Mouse (Mus musculus) stomach, embryonic 14.5 days (tissue): ENCODE data around the gene Arhgef25. TPM values are rescaled to one million over a fixed set of nuclear protein-coding genes. Genes with fewer than 3 reads are reported as not detected.

Experiments
- ATAC-seq: fragments of 200-750 bp; cut with Nextera tagmentation; 2 replicates; pipeline ENCODE4 v1.8.0; 2017; ENCODE audit warnings: low read depth, moderate TSS enrichment; ENCODE audit not compliant: insufficient number of reproducible peaks, insufficient read depth, low FRiP score
- H3K27ac ChIP-seq: fragments of 300-500 bp; sonication (generic); 2 replicates; pipeline ENCODE4 v1.5.1; 2014; ENCODE audit warnings: mild to moderate bottlenecking, low read length, moderate library complexity, mixed read lengths
- H3K27me3 ChIP-seq: fragments of 300-500 bp; sonication (generic); 2 replicates; pipeline ENCODE4 v1.6.1; 2014; ENCODE audit warnings: low read length, control low read depth, mixed read lengths; ENCODE audit not compliant: control insufficient read depth, insufficient read depth
- H3K36me3 ChIP-seq: fragments of 300-500 bp; sonication (generic); 2 replicates; pipeline ENCODE4 v1.6.1; 2014; ENCODE audit warnings: mild to moderate bottlenecking, control low read depth, low read length, moderate library complexity, mixed read lengths; ENCODE audit not compliant: control insufficient read depth, insufficient read depth
- H3K4me1 ChIP-seq: fragments of 300-500 bp; sonication (generic); 2 replicates; pipeline ENCODE4 v1.6.1; 2014; ENCODE audit warnings: low read length, control low read depth, mixed read lengths; ENCODE audit not compliant: control insufficient read depth, insufficient read depth
- H3K4me2 ChIP-seq: fragments of 300-500 bp; sonication (generic); replicated peaks from 2 replicates; pipeline ENCODE4 v1.6.1; 2014; ENCODE audit warnings: low read depth, low read length, control low read depth
- H3K4me3 ChIP-seq: fragments of 300-500 bp; sonication (generic); 2 replicates; pipeline ENCODE4 v1.5.1; 2014; ENCODE audit warnings: low read depth, low read length, control low read depth
- H3K9ac ChIP-seq: fragments of 300-500 bp; sonication (generic); replicated peaks from 2 replicates; pipeline ENCODE4 v1.6.1; 2014; ENCODE audit warnings: low read depth, mild to moderate bottlenecking, control low read depth, low read length, moderate library complexity, mixed read lengths
- H3K9me3 ChIP-seq: fragments of 300-500 bp; sonication (generic); 2 replicates; pipeline ENCODE4 v1.6.1; 2016; ENCODE audit warnings: low read depth, low read length, control low read depth; ENCODE audit not compliant: control insufficient read depth
- WGBS: fragments of 180-500 bp; shearing (Covaris S2); extraction: QIAGEN DNeasy Blood & Tissue Kit; methylation state at CpG from one replicate; pipeline ENCODE4 v1.1.7; 2014; 5-methylcytosine and 5-hydroxymethylcytosine counted together
- polyA plus RNA-seq: library from polyadenylated mRNA; unstranded; fragments of >200 nt; fragmentation: Nextera tagmentation; extraction: Ambion mirVana; gene quantifications from 2 replicates; pipeline ENCODE4 v1.2.1, GENCODE M21; 2014

Gene Arhgef25
- polyA plus RNA-seq = 64.0 and 71.1 TPM in 2 replicates

DNA sequence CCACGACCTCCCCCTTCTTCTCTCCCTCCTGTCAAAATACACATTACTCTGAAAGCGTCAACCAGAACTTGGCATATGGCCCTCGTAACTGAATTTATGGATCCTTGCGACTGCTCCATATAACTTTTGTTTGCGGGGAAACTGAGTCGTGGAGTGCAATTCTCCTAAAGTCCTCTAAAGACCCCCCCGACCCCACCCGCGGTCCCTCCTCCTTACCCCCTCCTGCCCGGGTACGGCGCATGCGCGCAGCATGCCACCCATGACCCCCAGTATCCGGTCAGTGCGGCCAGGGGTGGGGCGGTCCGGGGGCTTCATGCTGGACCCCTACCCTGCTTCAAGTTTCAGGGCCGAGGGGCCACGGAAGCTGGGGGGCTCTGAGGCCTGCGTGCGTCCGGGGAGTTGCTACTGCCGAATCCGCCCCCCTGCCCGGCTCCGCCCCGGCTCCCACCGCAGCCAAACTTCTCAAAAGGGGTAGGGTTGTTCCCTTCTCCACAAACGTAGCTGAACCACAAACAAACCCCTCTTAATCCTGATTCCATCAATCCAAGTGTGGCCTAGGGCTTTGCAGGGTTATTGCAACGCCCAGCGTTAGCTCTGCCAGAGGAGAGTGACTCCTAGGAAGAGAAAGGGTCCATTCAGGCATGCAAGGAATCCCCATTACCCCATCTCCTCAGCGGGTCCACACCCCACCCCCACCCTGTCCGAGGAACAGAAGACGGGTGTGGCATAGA lies at the start of gene Arhgef25:
Arhgef25 (minus strand) TSS at position 433 of the 731 bp plus-strand sequence.
- Histone ChIP-seq H3K4me2 (peak within 1 kb of the TSS; percentile 93), H3K4me1 (peaks cover 23% of the 10 kb centered on the region; the same call in 1 of the 2 replicates)

DNA sequence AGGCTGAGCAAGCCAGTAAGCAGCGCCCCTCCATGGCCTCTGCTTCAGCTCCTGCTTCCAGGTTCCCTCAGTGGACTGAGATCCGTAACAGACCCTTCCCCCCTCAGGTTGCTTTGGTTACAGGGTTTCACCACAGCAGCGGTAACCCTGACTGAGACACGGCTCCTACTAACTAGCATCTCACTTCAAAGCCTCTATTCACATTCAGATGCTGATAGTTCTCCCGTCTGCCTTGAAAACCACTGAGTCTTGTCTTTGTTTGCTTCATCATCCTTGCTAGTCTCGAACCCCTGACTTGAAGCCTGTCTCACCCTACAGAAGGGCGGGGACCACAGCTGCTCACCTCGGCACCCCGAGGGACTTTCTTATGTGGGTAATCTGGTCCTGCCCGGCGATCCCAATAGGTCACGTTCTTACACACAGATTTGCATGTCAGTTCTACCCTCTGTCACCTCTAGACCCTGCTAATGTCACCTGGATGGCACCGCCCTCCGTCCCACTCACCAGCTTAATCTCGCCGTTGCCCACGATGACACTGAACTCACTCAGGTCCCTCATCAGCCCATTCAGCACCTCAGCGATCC lies 48.5 kb upstream of the Arhgef25 start:
- H3K4me2 ChIP-seq = no peak overlapping the region
- H3K4me1 ChIP-seq = no peaks in the 10 kb centered on the region
- WGBS = 67% methylated on average over 18 of the region's 18 CpGs
- no peaks in the 10 kb centered on the region for H3K36me3 ChIP-seq
- H3K4me3 ChIP-seq = no peak overlapping the region
- H3K27me3 ChIP-seq = no peaks in the 10 kb centered on the region
- ATAC-seq = no peak
- no peak overlapping the region for H3K27ac ChIP-seq
- no peak overlapping the region for H3K9ac ChIP-seq
- H3K9me3 ChIP-seq = no peaks in the 10 kb centered on the region

More for the DNA sequence above, at the start of gene Arhgef25:
- Histone ChIP-seq H3K4me3 (peak within 1 kb of the TSS; percentile 62), H3K27me3 (no peaks in the 10 kb centered on the region), H3K36me3 (no peaks in the 10 kb centered on the region; the same call in 1 of the 2 replicates), H3K9ac (peak within 1 kb of the TSS; percentile 68), H3K9me3 (no peaks in the 10 kb centered on the region), H3K27ac (peak within 1 kb of the TSS; percentile 94)
- ATAC-seq = peak; percentile 42; the same call in 1 of the 2 replicates
- 2% methylated on average over 35 of the region's 35 CpGs for WGBS

DNA sequence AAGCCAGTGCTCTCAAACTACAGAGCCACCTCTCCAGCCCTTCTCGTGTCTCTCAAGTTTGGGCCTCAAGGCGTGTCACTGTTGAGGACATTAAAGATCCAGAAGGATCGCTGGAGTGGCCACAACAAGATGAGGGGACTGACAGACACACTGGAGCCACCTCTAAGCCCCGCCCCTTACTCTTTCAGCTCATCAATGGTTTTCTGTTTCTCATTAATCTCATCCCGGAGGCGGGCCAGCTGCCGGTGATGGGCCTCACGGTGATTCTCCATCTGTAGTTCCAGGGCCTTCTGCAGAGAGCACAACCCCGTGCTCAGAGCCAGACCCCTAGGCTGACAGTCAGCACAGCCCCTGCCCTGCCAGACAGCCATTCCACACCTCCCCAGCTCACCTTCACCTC lies 46.7 kb upstream of the Arhgef25 start:
- H3K36me3 ChIP-seq = no peaks in the 10 kb centered on the region
- H3K27ac ChIP-seq = no peak overlapping the region
- H3K9ac ChIP-seq = no peak overlapping the region
- H3K9me3 ChIP-seq = no peaks in the 10 kb centered on the region
- H3K4me3 ChIP-seq = no peak overlapping the region
- no peaks in the 10 kb centered on the region for H3K4me1 ChIP-seq
- no peak for ATAC-seq
- no peak overlapping the region for H3K4me2 ChIP-seq
- no peaks in the 10 kb centered on the region for H3K27me3 ChIP-seq
- 50% methylated on average over 9 of the region's 9 CpGs for WGBS

DNA sequence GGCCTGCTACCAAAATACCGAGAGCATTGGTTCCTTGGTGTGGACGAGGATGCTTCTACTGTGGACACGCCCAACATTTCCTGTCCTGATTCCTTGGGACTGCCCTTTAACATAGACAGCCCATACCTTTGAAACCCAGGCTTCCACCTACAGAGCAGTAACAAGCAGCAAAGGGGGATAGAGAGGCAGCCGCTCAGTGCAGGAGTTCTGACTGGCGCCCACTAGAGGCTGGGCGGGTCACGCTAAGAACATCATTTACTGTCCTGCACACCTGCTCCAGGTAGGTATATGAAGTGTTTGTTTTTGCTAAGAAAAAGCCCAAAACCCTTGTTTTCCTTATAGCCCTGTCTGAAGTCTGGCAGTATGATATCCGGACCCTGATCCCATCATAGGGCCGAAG lies 43.3 kb upstream of the Arhgef25 start:
- Histone ChIP-seq H3K27ac (no peak overlapping the region), H3K4me3 (no peak overlapping the region), H3K27me3 (no peaks in the 10 kb centered on the region), H3K36me3 (no peaks in the 10 kb centered on the region), H3K4me1 (no peaks in the 10 kb centered on the region), H3K4me2 (no peak overlapping the region), H3K9me3 (no peaks in the 10 kb centered on the region), H3K9ac (no peak overlapping the region)
- WGBS = 77% methylated on average over 9 of the region's 9 CpGs
- no peak for ATAC-seq

DNA sequence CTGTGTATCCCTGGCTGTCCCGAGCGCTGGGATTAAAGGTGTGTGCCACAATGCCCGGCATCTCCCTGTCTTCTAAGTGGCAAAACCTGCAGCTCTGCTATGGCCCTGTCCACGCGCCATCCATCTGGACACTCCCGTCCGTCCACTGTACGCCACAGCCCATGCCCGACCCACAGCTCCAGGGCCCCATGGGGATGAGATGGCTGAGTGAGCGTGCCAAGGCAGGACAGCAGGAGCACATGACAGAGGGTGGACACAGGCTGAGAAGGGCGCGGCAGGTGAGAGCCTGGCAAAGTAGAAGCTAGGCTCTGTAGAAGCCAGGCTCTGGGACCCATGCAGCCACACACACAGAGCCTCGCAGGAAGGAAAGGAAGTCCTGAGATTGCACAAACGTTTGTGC lies 41.9 kb upstream of the Arhgef25 start:
- Histone ChIP-seq H3K4me1 (no peaks in the 10 kb centered on the region), H3K4me3 (no peak overlapping the region), H3K36me3 (no peaks in the 10 kb centered on the region), H3K4me2 (no peak overlapping the region), H3K27ac (no peak overlapping the region), H3K27me3 (no peaks in the 10 kb centered on the region), H3K9ac (no peak overlapping the region), H3K9me3 (no peaks in the 10 kb centered on the region)
- ATAC-seq = no peak
- 83% methylated on average over 14 of the region's 14 CpGs for WGBS

DNA sequence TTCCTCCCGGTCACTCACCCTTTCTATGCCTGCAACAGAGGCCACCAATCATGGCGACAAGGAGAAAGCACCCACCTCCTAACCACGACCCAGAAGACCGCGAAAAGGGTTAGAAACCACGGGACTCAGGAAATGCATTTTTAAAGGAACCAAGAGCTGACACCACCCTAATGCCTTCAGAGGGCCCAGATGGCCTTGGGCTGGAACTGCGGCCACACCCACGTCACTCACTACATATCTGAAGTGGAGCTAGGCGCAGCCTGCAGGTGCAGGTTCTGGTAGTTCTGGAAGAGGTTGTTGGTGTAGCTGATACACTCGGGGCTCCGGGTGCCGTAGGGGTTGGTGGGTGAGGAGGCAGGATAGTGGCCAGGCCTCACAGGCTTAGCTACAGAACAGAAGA lies 40.8 kb upstream of the Arhgef25 start:
- no peak overlapping the region for H3K4me2 ChIP-seq
- no peaks in the 10 kb centered on the region for H3K27me3 ChIP-seq
- H3K4me1 ChIP-seq = 0 out of 2 replicates have a peak, but pooled peaks cover 3% of the 10 kb centered on the region
- no peaks in the 10 kb centered on the region for H3K36me3 ChIP-seq
- H3K9ac ChIP-seq = no peak overlapping the region
- ATAC-seq = 0 out of 2 replicates have a peak, but pooled peaks have one; percentile 50
- WGBS = 83% methylated on average over 12 of the region's 12 CpGs
- no peak overlapping the region for H3K27ac ChIP-seq
- H3K4me3 ChIP-seq = no peak overlapping the region
- no peaks in the 10 kb centered on the region for H3K9me3 ChIP-seq

DNA sequence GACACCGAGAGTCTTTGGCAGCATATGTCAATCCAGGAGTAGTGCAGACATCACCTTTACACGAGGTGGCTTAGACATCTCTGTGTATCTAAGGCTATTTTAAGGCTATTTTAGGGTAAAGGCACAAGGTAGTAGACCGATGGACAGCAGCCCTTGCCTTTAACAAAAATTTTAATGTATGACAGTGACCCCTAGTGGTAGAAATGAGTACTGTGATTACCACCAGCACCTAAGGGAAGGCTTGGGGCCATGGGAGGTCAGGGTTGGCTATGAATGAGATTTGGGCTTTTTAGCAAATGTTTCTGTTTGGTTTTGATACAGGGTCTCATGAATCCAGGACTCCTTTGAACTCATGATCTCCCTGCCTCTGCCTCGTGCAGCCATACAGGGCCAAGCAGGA lies 39.0 kb upstream of the Arhgef25 start:
- no peak overlapping the region for H3K4me3 ChIP-seq
- WGBS = 24% methylated on average over 4 of the region's 4 CpGs
- H3K9ac ChIP-seq = no peak overlapping the region
- no peaks in the 10 kb centered on the region for H3K27me3 ChIP-seq
- H3K36me3 ChIP-seq = no peaks in the 10 kb centered on the region
- H3K4me1 ChIP-seq = 0 out of 2 replicates have a peak, but pooled peaks cover 4% of the 10 kb centered on the region
- peak; percentile 15; the same call in 1 of the 2 replicates for ATAC-seq
- H3K9me3 ChIP-seq = no peaks in the 10 kb centered on the region
- H3K27ac ChIP-seq = no peak overlapping the region
- H3K4me2 ChIP-seq = no peak overlapping the region

DNA sequence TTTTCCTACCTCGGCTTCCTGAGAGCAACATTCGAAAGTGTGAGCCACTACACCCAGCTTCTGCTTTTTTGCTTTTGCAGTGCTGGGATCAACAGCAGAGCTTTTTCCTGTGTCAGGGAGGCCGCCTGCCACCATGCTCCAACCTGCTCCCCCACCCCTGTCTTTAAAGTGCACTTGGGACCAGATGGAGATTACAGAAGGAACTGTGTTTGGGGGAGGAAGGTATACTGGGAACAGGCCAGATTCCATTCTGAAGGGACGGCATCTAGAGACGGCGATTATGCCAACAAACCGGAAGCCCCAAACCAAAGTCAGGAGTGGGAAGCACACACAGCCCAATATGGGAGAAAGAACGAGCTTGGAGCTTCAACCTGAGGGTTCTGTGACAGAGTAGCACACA lies 37.3 kb upstream of the Arhgef25 start:
- Histone ChIP-seq H3K9me3 (no peaks in the 10 kb centered on the region), H3K36me3 (no peaks in the 10 kb centered on the region), H3K4me3 (no peak overlapping the region), H3K9ac (no peak overlapping the region), H3K4me2 (no peak overlapping the region), H3K27me3 (no peaks in the 10 kb centered on the region), H3K4me1 (0 out of 2 replicates have a peak, but pooled peaks cover 4% of the 10 kb centered on the region), H3K27ac (no peak overlapping the region)
- WGBS = 80% methylated on average over 8 of the region's 8 CpGs
- ATAC-seq = no peak
